Mouse (Mus musculus) embryonic facial prominence, embryonic 15.5 days (tissue): ENCODE measurements around the gene Zfp286. TPM values are rescaled to one million over a fixed set of nuclear protein-coding genes. Genes with fewer than 3 reads are reported as not detected.
"Not testable (repeated sequence)": the region's sequence is repeated elsewhere in the genome, so short reads cannot be mapped to it uniquely, and the experiment has no call there.

Experiments
- ATAC-seq: fragments of 200-750 bp; cut with Nextera tagmentation; 2 replicates; pipeline ENCODE4 v1.8.0; 2017; ENCODE audit warnings: low read depth, moderate TSS enrichment; ENCODE audit not compliant: insufficient number of reproducible peaks, low FRiP score, low TSS enrichment
- H3K27ac ChIP-seq: fragments of 300-500 bp; sonication (generic); replicated peaks from 2 replicates; pipeline ENCODE4 v1.5.1; 2015; ENCODE audit warnings: mild to moderate bottlenecking, inconsistent platforms
- H3K27me3 ChIP-seq: fragments of 300-500 bp; sonication (generic); 2 replicates; pipeline ENCODE4 v1.6.1; 2015; ENCODE audit warnings: inconsistent platforms
- H3K36me3 ChIP-seq: fragments of 300-500 bp; sonication (generic); 2 replicates; pipeline ENCODE4 v1.6.1; 2015; ENCODE audit warnings: mild to moderate bottlenecking, inconsistent platforms
- H3K4me1 ChIP-seq: fragments of 300-500 bp; sonication (generic); 2 replicates; pipeline ENCODE4 v1.6.1; 2015; ENCODE audit warnings: inconsistent platforms
- H3K4me2 ChIP-seq: fragments of 300-500 bp; sonication (generic); replicated peaks from 2 replicates; pipeline ENCODE4 v1.6.1; 2015; ENCODE audit warnings: mild to moderate bottlenecking, inconsistent platforms
- H3K4me3 ChIP-seq: fragments of 300-500 bp; sonication (generic); replicated peaks from 2 replicates; pipeline ENCODE4 v1.5.1; 2015; ENCODE audit warnings: mild to moderate bottlenecking, inconsistent platforms
- H3K9ac ChIP-seq: fragments of 300-500 bp; sonication (generic); 2 replicates; pipeline ENCODE4 v1.6.1; 2015; ENCODE audit warnings: inconsistent platforms
- H3K9me3 ChIP-seq: fragments of 300-500 bp; sonication (generic); replicated peaks from 2 replicates; pipeline ENCODE4 v1.6.1; 2016; ENCODE audit warnings: inconsistent platforms
- WGBS: fragments of 180-500 bp; shearing (Covaris S2); methylation state at CpG from one replicate; pipeline ENCODE4 v1.1.7; 2015; 5-methylcytosine and 5-hydroxymethylcytosine counted together
- polyA plus RNA-seq: library from polyadenylated mRNA; unstranded; fragments of >200 nt; fragmentation: Nextera tagmentation; extraction: Ambion mirVana; gene quantifications from 2 replicates; pipeline ENCODE4 v1.2.1, GENCODE M21; 2015

Gene Zfp286
- polyA plus RNA-seq, 1 experiment from 2014 or later, result 23.4 TPM

- ATAC-seq, result no peak
- Histone ChIP-seq H3K4me3 (no peak overlapping the region), H3K4me2 (no peak overlapping the region), H3K27ac (no peak overlapping the region), H3K27me3 (no peaks in the 10 kb centered on the region), H3K9ac (no peak overlapping the region), H3K9me3 (peaks cover 51% of the 10 kb centered on the region), H3K36me3 (peaks cover 52% of the 10 kb centered on the region), H3K4me1 (no peaks in the 10 kb centered on the region)
- 94% methylated on average over 7 of the region's 7 CpGs for WGBS
These were observed 12.8 kb downstream of the Zfp286 start for GRCm38 (mm10) chr11:62776510-62776909.

- Histone ChIP-seq H3K4me1 (peaks cover 9% of the 10 kb centered on the region), H3K27ac (no peak overlapping the region), H3K9me3 (no peaks in the 10 kb centered on the region), H3K9ac (no peak overlapping the region), H3K36me3 (no peaks in the 10 kb centered on the region), H3K4me3 (no peak overlapping the region), H3K27me3 (no peaks in the 10 kb centered on the region; the same call in 1 of the 2 replicates), H3K4me2 (no peak overlapping the region)
- ATAC-seq, result no peak
- 72% methylated on average over 9 of the region's 9 CpGs for WGBS
These were observed 28.4 kb downstream of the Zfp286 start for GRCm38 (mm10) chr11:62760755-62761457.

GRCm38 (mm10) chr11:62758491-62758890 lies 30.8 kb downstream of the Zfp286 start:
- no peaks in the 10 kb centered on the region for H3K36me3 ChIP-seq
- H3K4me1 ChIP-seq, result peaks cover 9% of the 10 kb centered on the region

GRCm38 (mm10) chr11:62757906-62758305 lies 31.4 kb downstream of the Zfp286 start:
- peaks cover 9% of the 10 kb centered on the region for H3K4me1 ChIP-seq
- WGBS, result 76% methylated on average over 6 of the region's 6 CpGs
- no peaks in the 10 kb centered on the region for H3K9me3 ChIP-seq
- H3K4me2 ChIP-seq, result no peak overlapping the region
- H3K27me3 ChIP-seq, result no peaks in the 10 kb centered on the region; the same call in 1 of the 2 replicates
- H3K9ac ChIP-seq, result no peak overlapping the region
- ATAC-seq, result no peak
- no peak overlapping the region for H3K4me3 ChIP-seq
- no peak overlapping the region for H3K27ac ChIP-seq
- H3K36me3 ChIP-seq, result no peaks in the 10 kb centered on the region

More at GRCm38 (mm10) chr11:62758491-62758890, 30.8 kb downstream of the Zfp286 start:
- no peak overlapping the region for H3K4me2 ChIP-seq
- no peak for ATAC-seq
- WGBS, result 86% methylated on average over 11 of the region's 11 CpGs
- H3K9ac ChIP-seq, result no peak overlapping the region
- H3K4me3 ChIP-seq, result no peak overlapping the region
- H3K27ac ChIP-seq, result no peak overlapping the region
- H3K27me3 ChIP-seq, result no peaks in the 10 kb centered on the region; the same call in 1 of the 2 replicates
- H3K9me3 ChIP-seq, result no peaks in the 10 kb centered on the region

- H3K4me3 ChIP-seq, result peak overlapping the region; percentile 37
- no peak overlapping the region for H3K27ac ChIP-seq
- peaks cover 9% of the 10 kb centered on the region for H3K4me1 ChIP-seq
- 0 out of 2 replicates have a peak, but pooled peaks have one; percentile 15 for ATAC-seq
- H3K36me3 ChIP-seq, result no peaks in the 10 kb centered on the region
- peak overlapping the region; percentile 59 for H3K4me2 ChIP-seq
- no peaks in the 10 kb centered on the region; the same call in 1 of the 2 replicates for H3K27me3 ChIP-seq
- no peaks in the 10 kb centered on the region for H3K9me3 ChIP-seq
- no peak overlapping the region; the same call in 1 of the 2 replicates for H3K9ac ChIP-seq
- WGBS, result 4% methylated on average over 7 of the region's 7 CpGs
These were observed 32.1 kb downstream of the Zfp286 start for GRCm38 (mm10) chr11:62757143-62757507.

GRCm38 (mm10) chr11:62756456-62757142 lies 32.7 kb downstream of the Zfp286 start:
- Histone ChIP-seq H3K27me3 (no peaks in the 10 kb centered on the region; the same call in 1 of the 2 replicates), H3K9me3 (no peaks in the 10 kb centered on the region), H3K4me3 (peak overlapping the region; percentile 37), H3K36me3 (no peaks in the 10 kb centered on the region), H3K27ac (no peak overlapping the region), H3K9ac (no peak overlapping the region; the same call in 1 of the 2 replicates), H3K4me2 (peak overlapping the region; percentile 59), H3K4me1 (peaks cover 9% of the 10 kb centered on the region)
- peak; percentile 96 for ATAC-seq
- WGBS, result 6% methylated on average over 36 of the region's 36 CpGs

- ATAC-seq, result no peak
- Histone ChIP-seq H3K27ac (no peak within 1 kb of the TSS), H3K9ac (no peak within 1 kb of the TSS), H3K36me3 (no peaks in the 10 kb centered on the region), H3K4me2 (no peak within 1 kb of the TSS), H3K4me3 (no peak within 1 kb of the TSS), H3K9me3 (no peaks in the 10 kb centered on the region), H3K4me1 (peaks cover 9% of the 10 kb centered on the region), H3K27me3 (0 out of 2 replicates have a peak, but pooled peaks cover 5% of the 10 kb centered on the region)
- WGBS, result 74% methylated on average over 8 of the region's 8 CpGs
These were observed 36.5 kb downstream of the Zfp286 start, which contains the start of gene Gm10428 for GRCm38 (mm10) chr11:62752780-62753179. Gene Gm10428 (plus strand): TSS chr11:62753100.

GRCm38 (mm10) chr11:62752191-62752590 lies 37.1 kb downstream of the Zfp286 start:
- Histone ChIP-seq H3K4me2 (no peak overlapping the region), H3K4me3 (no peak overlapping the region), H3K4me1 (peaks cover 5% of the 10 kb centered on the region), H3K27ac (no peak overlapping the region), H3K9me3 (no peaks in the 10 kb centered on the region), H3K9ac (no peak overlapping the region), H3K27me3 (0 out of 2 replicates have a peak, but pooled peaks cover 10% of the 10 kb centered on the region), H3K36me3 (no peaks in the 10 kb centered on the region)
- 71% methylated on average over 11 of the region's 11 CpGs for WGBS
- no peak for ATAC-seq

- ATAC-seq, H3K4me2 ChIP-seq, H3K4me3 ChIP-seq, H3K27ac ChIP-seq, H3K4me1 ChIP-seq, H3K36me3 ChIP-seq, H3K9ac ChIP-seq, H3K9me3 ChIP-seq: not testable (repeated sequence)
- H3K27me3 ChIP-seq, result peaks cover 27% of the 10 kb centered on the region
- WGBS, result 87% methylated on average over 13 of the region's 13 CpGs
These were observed 39.8 kb downstream of the Zfp286 start for GRCm38 (mm10) chr11:62749445-62749844.

GRCm38 (mm10) chr11:62748062-62748461 lies 41.2 kb downstream of the Zfp286 start:
- Histone ChIP-seq H3K27ac (no peak overlapping the region), H3K4me1 (peaks cover 5% of the 10 kb centered on the region; the same call in 1 of the 2 replicates), H3K9me3 (no peaks in the 10 kb centered on the region), H3K36me3 (no peaks in the 10 kb centered on the region), H3K27me3 (peaks cover 27% of the 10 kb centered on the region), H3K9ac (no peak overlapping the region), H3K4me2 (no peak overlapping the region), H3K4me3 (no peak overlapping the region)
- ATAC-seq, result no peak
- WGBS, result 71% methylated on average over 4 of the region's 4 CpGs

- H3K9ac ChIP-seq, result no peak overlapping the region
- no peak overlapping the region for H3K27ac ChIP-seq
- no peaks in the 10 kb centered on the region for H3K9me3 ChIP-seq
- no peak for ATAC-seq
- peaks cover 6% of the 10 kb centered on the region; the same call in 1 of the 2 replicates for H3K4me1 ChIP-seq
- no peak overlapping the region for H3K4me2 ChIP-seq
- no peak overlapping the region for H3K4me3 ChIP-seq
- H3K27me3 ChIP-seq, result peaks cover 27% of the 10 kb centered on the region
- WGBS, result 61% methylated on average over 9 of the region's 9 CpGs
- H3K36me3 ChIP-seq, result no peaks in the 10 kb centered on the region
These were observed 42.0 kb downstream of the Zfp286 start for GRCm38 (mm10) chr11:62747227-62747626.
